Mouse (Mus musculus) macrophage (primary cell): ENCODE measurements around the gene Gtf2h1. TPM values are rescaled to one million over a fixed set of nuclear protein-coding genes. Genes with fewer than 3 reads are reported as not detected.

Source experiments
- H3K27ac ChIP-seq: fragments of 350-480 bp; formaldehyde crosslinking; 2 replicates; pipeline ENCODE4 v1.9.0; 2021
- H3K36me3 ChIP-seq: fragments of 350-480 bp; formaldehyde crosslinking; 2 replicates; pipeline ENCODE4 v1.9.0; 2021; ENCODE audit errors: inconsistent target
- H3K4me3 ChIP-seq: fragments of 350-480 bp; formaldehyde crosslinking; 2 replicates; pipeline ENCODE4 v1.9.0; 2021; ENCODE audit errors: inconsistent target
- H3K79me2 ChIP-seq: fragments of 350-480 bp; formaldehyde crosslinking; 2 replicates; pipeline ENCODE4 v1.9.0; 2021; ENCODE audit errors: inconsistent target
- WGBS: methylation state at CpG from one replicate; pipeline ENCODE4 v1.1.7; 2026; ENCODE audit warnings: inconsistent platforms; ENCODE audit not compliant: missing documents; 5-methylcytosine and 5-hydroxymethylcytosine counted together
- polyA plus RNA-seq: library from polyadenylated mRNA; stranded (reverse); fragments of 250-400 nt; gene quantifications from 3 replicates; pipeline ENCODE4 v1.2.4, GENCODE M21; 2018; ENCODE audit warnings: inconsistent platforms
- total RNA-seq, 78 experiments: library from RNA; depleted of rRNA; stranded (reverse); fragments of 250-400 nt; gene quantifications; 1 replicate in 9 of 78; 2 replicates in 24 of 78; 3 replicates in 43 of 78; 4 replicates in 2 of 78; pipeline ENCODE4 v1.2.4; 2018; ENCODE audit warnings: inconsistent platforms in 56 of 78

Gtf2h1 gene
- 10 to 100 TPM; 33.1 to 80.2 (median 55.2) TPM for total RNA-seq (2018; cell fraction: chromatin; rRNA removed)
- total RNA-seq (2018; cell fraction: cytosol; rRNA removed) = 10 to 100 TPM; 42.8 to 68.4 (median 52.3) TPM
- total RNA-seq (2018; cell fraction: nucleus; rRNA removed) = 10 to 100 TPM; 32.7 to 63.1 (median 45.6) TPM
- 41.4 to 101 TPM (median 42.4 TPM) in 3 replicates for polyA plus RNA-seq

GRCm38 (mm10) chr7:46795287-46796205, at the start of gene Gtf2h1, which contains the start of gene Hps5:
Gtf2h1 (plus strand) TSS chr7:46796103.
Hps5 (minus strand) TSS chr7:46796064.
- H3K4me3 ChIP-seq = peak within 1 kb of the TSS; percentile 72
- peak within 1 kb of the TSS; percentile 65 for H3K27ac ChIP-seq
- WGBS = 2% methylated on average over 61 of the region's 75 CpGs
- H3K36me3 ChIP-seq = no peaks in the 10 kb centered on the region; the same call in 1 of the 2 replicates
- H3K79me2 ChIP-seq = peaks cover 92% of the 10 kb centered on the region

GRCm38 (mm10) chr7:46746381-46746780, 49.5 kb upstream of the Gtf2h1 start:
- Histone ChIP-seq H3K79me2 (no peaks in the 10 kb centered on the region), H3K4me3 (no peak overlapping the region), H3K27ac (no peak overlapping the region), H3K36me3 (no peaks in the 10 kb centered on the region)
- WGBS = 93% methylated on average over 7 of the region's 7 CpGs

- Histone ChIP-seq H3K79me2 (no peaks in the 10 kb centered on the region), H3K4me3 (no peak overlapping the region), H3K27ac (no peak overlapping the region), H3K36me3 (no peaks in the 10 kb centered on the region)
- WGBS = 89% methylated on average over 3 of the region's 3 CpGs
Measured at GRCm38 (mm10) chr7:46748459-46748858, 47.4 kb upstream of the Gtf2h1 start.

GRCm38 (mm10) chr7:46751490-46751889, 44.4 kb upstream of the Gtf2h1 start, which contains the start of gene Saa2:
Saa2 (plus strand) TSS chr7:46751790.
- Histone ChIP-seq H3K27ac (no peak within 1 kb of the TSS), H3K79me2 (no peaks in the 10 kb centered on the region), H3K36me3 (no peaks in the 10 kb centered on the region), H3K4me3 (no peak within 1 kb of the TSS)
- 77% methylated on average over 2 of the region's 3 CpGs for WGBS

DNA sequence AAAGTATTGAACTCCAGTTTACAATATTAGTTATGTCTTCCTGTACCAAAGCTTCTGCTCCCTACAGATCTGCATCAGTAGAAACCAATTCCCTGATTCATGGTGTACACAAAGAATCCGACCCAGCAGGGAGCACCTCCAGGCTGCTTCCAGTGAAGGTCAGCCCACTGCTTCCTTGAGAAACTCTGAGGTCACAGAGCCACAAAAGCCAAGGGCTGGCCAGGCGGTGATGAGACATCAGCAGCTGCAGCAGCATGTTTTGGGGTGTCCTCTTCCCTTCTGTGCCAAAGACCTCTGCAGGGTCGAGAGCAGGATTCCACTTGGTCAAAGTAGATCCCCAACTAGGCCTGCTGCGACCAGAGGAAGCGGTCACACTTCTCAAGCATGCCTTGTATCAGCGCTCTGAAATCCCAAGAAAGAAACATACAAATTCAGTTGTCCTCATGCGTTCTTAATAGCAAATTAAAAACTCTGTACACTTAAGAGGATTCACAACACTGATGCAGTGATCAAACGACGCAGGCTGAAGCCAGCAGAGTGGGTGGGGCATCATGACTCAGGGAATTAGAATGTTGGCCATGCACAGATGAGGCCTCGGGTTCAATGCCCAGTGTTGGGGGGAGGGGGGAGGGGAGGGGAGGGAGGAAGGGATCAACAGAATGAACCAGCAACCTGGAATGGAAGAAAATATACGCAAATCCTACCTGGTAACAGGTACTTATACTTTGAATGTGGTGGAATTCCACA, 34.7 kb upstream of the Gtf2h1 start:
- Histone ChIP-seq H3K27ac (no peak overlapping the region), H3K4me3 (no peak overlapping the region), H3K36me3 (peaks cover 59% of the 10 kb centered on the region), H3K79me2 (no peaks in the 10 kb centered on the region)
- 92% methylated on average over 11 of the region's 11 CpGs for WGBS

- Histone ChIP-seq H3K79me2 (no peaks in the 10 kb centered on the region), H3K36me3 (peaks cover 72% of the 10 kb centered on the region), H3K27ac (no peak overlapping the region), H3K4me3 (no peak overlapping the region)
- WGBS = 91% methylated on average over 5 of the region's 5 CpGs
Measured at GRCm38 (mm10) chr7:46762601-46763000, 33.3 kb upstream of the Gtf2h1 start.

DNA sequence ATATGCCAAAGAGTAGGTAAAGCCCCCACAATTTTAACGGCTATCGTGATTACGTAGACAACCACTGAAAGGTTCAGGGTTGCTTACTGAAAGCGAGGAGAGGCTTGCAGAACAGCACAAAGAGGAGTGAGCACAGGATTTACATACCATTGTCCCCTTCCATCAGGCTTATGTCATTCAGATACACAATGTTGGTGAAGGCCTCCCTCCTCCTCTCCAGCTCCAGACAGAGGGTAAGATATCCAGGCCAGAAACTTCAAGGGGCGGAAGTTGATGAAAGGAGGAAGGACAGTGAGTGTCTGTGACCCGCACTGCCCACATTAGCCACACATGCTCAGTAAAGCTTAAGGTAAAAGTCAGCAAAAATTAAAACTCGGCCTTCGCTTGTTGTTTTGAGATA, 31.2 kb upstream of the Gtf2h1 start:
- Histone ChIP-seq H3K4me3 (no peak overlapping the region), H3K79me2 (no peaks in the 10 kb centered on the region), H3K27ac (no peak overlapping the region), H3K36me3 (peaks cover 88% of the 10 kb centered on the region)
- WGBS = 95% methylated on average over 8 of the region's 8 CpGs

DNA sequence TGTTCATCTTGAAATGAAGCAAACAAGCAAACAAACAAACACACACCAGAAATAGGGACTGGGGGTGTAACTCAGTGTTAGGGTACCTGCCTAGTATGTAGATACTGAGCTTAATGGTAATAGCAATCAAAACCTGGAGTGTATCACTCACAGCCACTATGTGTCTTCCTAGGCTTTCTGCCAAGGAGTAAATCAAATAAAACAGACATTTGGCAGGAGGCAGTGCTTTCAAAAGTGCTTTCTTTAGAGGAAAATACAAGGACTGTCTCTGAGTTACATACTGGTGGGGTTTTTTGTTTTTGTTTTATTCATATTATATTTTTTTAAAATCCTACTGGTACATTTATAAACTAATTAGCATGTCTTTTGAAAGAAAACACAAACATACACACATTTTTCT, 28.5 kb upstream of the Gtf2h1 start:
- H3K36me3 ChIP-seq = peaks cover 85% of the 10 kb centered on the region
- no peak overlapping the region for H3K4me3 ChIP-seq
- H3K79me2 ChIP-seq = no peaks in the 10 kb centered on the region
- H3K27ac ChIP-seq = no peak overlapping the region

GRCm38 (mm10) chr7:46768451-46768850, 27.5 kb upstream of the Gtf2h1 start:
- no peaks in the 10 kb centered on the region for H3K79me2 ChIP-seq
- H3K36me3 ChIP-seq = peaks cover 85% of the 10 kb centered on the region
- 98% methylated on average over 7 of the region's 7 CpGs for WGBS
- H3K4me3 ChIP-seq = no peak overlapping the region
- no peak overlapping the region for H3K27ac ChIP-seq

DNA sequence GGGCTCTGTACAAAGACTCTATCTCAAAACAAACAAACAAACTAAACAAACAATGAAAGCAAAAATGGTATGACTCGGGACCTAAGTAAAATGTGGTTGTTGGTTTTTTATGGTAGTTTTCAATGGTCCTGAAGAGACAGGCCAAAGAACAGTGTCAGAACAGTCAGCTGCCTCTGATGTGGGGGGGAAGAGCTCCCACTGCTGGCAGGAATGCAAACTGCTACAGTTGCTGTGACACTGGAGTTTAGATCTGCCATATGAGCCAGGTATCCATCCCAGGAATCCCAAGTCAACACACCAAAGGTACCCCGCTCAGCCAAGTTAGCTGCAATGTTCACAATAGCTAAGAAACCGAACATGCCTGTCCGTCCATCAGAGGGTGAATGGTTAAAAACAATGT, 25.2 kb upstream of the Gtf2h1 start:
- no peak overlapping the region for H3K27ac ChIP-seq
- no peaks in the 10 kb centered on the region for H3K79me2 ChIP-seq
- H3K36me3 ChIP-seq = peaks cover 89% of the 10 kb centered on the region
- H3K4me3 ChIP-seq = no peak overlapping the region
- 71% methylated on average over 4 of the region's 4 CpGs for WGBS

DNA sequence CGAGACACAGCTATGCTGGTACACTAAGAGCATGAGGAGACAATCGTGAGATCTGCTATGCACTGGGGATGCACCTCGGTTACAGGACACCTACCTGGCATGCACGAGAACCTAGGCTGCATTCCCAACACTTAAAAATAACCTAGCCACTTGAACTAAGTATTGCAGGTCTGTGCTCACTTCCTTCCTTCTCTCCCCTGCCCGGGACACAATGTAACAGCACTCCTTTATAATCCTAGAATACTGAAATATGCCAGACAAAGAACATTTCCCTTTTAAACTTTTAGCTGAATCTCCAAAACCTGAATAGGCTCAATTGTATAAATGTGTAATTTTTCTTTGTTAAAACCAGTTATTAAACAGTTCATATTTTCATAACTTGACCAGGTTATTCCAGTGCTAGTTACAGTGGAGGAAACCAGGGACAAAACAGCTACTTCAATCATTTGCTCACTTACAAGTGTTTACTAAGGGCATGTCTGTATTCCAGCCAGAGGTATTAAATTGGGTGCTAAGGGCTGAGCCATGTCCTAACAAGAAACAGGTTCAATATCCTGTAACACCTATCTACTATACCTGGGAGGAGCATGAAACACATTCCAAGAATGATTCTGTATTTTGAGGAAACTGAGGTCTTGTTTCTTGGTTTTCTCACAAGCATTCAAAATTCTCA, 6.6 kb upstream of the Gtf2h1 start:
- WGBS = 74% methylated on average over 5 of the region's 5 CpGs
- Histone ChIP-seq H3K36me3 (peaks cover 21% of the 10 kb centered on the region), H3K4me3 (no peak overlapping the region), H3K79me2 (peaks cover 34% of the 10 kb centered on the region), H3K27ac (no peak overlapping the region)

- Histone ChIP-seq H3K36me3 (no peaks in the 10 kb centered on the region), H3K4me3 (no peak overlapping the region), H3K79me2 (peaks cover 75% of the 10 kb centered on the region), H3K27ac (no peak overlapping the region)
- 93% methylated on average over 4 of the region's 4 CpGs for WGBS
Measured at GRCm38 (mm10) chr7:46793871-46794270, 2.0 kb upstream of the Gtf2h1 start.

GRCm38 (mm10) chr7:46796206-46796679, 340 bp downstream of the Gtf2h1 start:
- no peaks in the 10 kb centered on the region; the same call in 1 of the 2 replicates for H3K36me3 ChIP-seq
- peaks cover 94% of the 10 kb centered on the region for H3K79me2 ChIP-seq
- peak overlapping the region; percentile 65 for H3K27ac ChIP-seq
- peak overlapping the region; percentile 72 for H3K4me3 ChIP-seq
- 2% methylated on average over 31 of the region's 31 CpGs for WGBS

DNA sequence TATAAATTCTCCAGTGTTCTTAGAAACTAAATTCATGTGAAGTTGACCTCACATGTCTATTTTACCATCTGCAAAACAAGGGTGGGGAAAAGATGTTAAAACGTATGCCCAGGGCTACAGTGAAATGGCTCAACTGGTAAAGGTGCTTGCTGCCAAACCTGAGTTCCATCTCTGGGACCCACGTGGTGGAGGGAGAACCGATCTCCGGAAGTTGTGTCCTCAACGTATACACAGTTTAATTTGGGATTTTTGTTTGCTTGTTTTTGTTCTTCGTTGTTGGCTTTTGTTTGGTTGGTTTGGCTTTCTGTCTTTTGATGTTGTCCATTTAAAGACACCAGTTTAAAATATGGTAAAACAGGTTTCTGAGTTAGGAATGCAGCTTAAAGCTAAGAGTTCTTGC, 876 bp downstream of the Gtf2h1 start:
- peaks cover 94% of the 10 kb centered on the region for H3K79me2 ChIP-seq
- 64% methylated on average over 6 of the region's 6 CpGs for WGBS
- peak overlapping the region; percentile 65; the same call in 1 of the 2 replicates for H3K27ac ChIP-seq
- H3K36me3 ChIP-seq = peaks cover 5% of the 10 kb centered on the region; the same call in 1 of the 2 replicates
- peak overlapping the region; percentile 72 for H3K4me3 ChIP-seq
